In the genomic region with DNA sequence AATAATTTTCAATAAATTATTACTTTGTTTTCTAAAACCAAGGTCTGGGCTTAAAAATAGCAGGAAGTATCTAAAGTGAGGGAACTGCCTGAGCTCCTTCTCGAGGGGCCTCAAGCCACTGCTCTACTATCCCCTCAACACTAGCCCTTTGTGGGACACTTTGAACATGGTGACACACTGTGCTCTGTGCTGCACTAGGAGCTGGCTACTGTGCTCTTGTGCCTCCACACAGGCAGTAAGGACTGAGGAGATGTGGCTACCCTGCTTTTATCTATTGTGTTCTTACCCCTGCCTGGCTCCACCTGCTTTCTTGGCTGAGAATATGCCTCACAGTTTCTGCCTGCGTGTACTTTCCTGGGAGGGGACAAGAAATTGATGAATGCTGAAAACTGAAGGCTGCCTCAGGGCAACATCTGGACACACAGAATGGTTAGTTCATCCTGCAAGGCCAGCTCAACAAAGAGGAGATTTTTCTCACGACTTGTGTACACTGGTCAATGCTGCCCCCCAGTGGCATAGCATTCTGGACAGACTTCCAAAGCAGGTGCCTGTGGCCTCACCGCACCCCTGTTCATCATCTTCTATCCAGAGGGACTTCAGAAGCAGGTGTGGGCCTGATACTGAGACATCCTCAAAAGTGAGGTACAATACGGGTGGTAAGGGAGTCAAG, we compare ENCODE assay signal across 7 mouse cellular contexts.
A peak's percentile ranks its signal among the peaks of the same experiment; 100 is the strongest.
DNase-seq lines count a peak whose midpoint lies in the region; ATAC-seq and TF ChIP-seq lines count a peak whose summit lies in the region.

No protein-coding gene starts in this region.

- H3K27me3 ChIP-seq in testis, adult 2 months (ENCODE audit: control insufficient read depth, insufficient read depth, low read length): no peaks in the 10 kb centered on the region
- H3K27me3 ChIP-seq in embryonic facial prominence, embryonic 13.5 days: no peaks in the 10 kb centered on the region
- no peaks in the 10 kb centered on the region for H3K27me3 ChIP-seq in splenic B cell, adult 2 months (ENCODE audit: control insufficient read depth, insufficient read depth, low read length, poor library complexity, severe bottlenecking)

- H3K27ac ChIP-seq in testis, adult 2 months (ENCODE audit: control insufficient read depth, insufficient read depth, low read depth, low read length): no peak overlapping the region
- H3K27ac ChIP-seq in embryonic facial prominence, embryonic 13.5 days: no peak overlapping the region

- 0 out of 2 replicates have a peak overlapping the region, but pooled peaks have one; percentile 22 for H3K9ac ChIP-seq in embryonic facial prominence, embryonic 13.5 days

- peak; percentile 32; the same call in 1 of the 2 replicates for TF ChIP-seq CTCF in testis, adult 2 months (IDR thresholded peaks at IDR 0.05; ENCODE audit: control insufficient read depth, insufficient read depth, insufficient replicate concordance, low read depth, low read length)

- no peak overlapping the region for H3K4me2 ChIP-seq in embryonic facial prominence, embryonic 13.5 days

- no peak for DNase-seq in testis, postnatal 14 days (ENCODE audit: low spot score)
- peak; percentile 64 for DNase-seq in adrenal gland, postnatal 25 days
- DNase-seq in kidney, postnatal 25 days: peak; percentile 70 to 85
- DNase-seq in lung, postnatal 14 days: peak; percentile 70
- DNase-seq in splenic B cell, adult 2 months (ENCODE audit: low read depth, low spot score): peak; percentile 24

- no peak overlapping the region for H3K4me3 ChIP-seq in testis, adult 2 months (ENCODE audit: control insufficient read depth, low read depth, low read length)
- no peak overlapping the region for H3K4me3 ChIP-seq in embryonic facial prominence, embryonic 13.5 days

- TF ChIP-seq POLR2A in testis, adult 2 months (IDR thresholded peaks at IDR 0.05; ENCODE audit: control insufficient read depth, low read depth, low read length): no peak

- ATAC-seq in embryonic facial prominence, embryonic 13.5 days (ENCODE audit: insufficient number of reproducible peaks, insufficient read depth, low FRiP score, low TSS enrichment, low read depth): no peak

- 45% methylated on average over 5 of the region's 5 CpGs for WGBS in embryonic facial prominence, embryonic 13.5 days

- no peaks in the 10 kb centered on the region for H3K9me3 ChIP-seq in embryonic facial prominence, embryonic 13.5 days

- no peaks in the 10 kb centered on the region; the same call in 1 of the 2 replicates for H3K36me3 ChIP-seq in testis, adult 2 months (ENCODE audit: control insufficient read depth, insufficient read depth, low read length)
- H3K36me3 ChIP-seq in embryonic facial prominence, embryonic 13.5 days: peaks cover 82% of the 10 kb centered on the region
- no peaks in the 10 kb centered on the region; the same call in 1 of the 2 replicates for H3K36me3 ChIP-seq in splenic B cell, adult 2 months (ENCODE audit: control insufficient read depth, insufficient read depth, low read length, poor library complexity, severe bottlenecking)

- H3K4me1 ChIP-seq in testis, adult 2 months (ENCODE audit: control insufficient read depth, insufficient read depth, low read length): no peaks in the 10 kb centered on the region
- peaks cover 28% of the 10 kb centered on the region for H3K4me1 ChIP-seq in embryonic facial prominence, embryonic 13.5 days
